Mouse (Mus musculus) neural tube, embryonic 11.5 days (tissue): Measurements from ENCODE around the gene Ahcyl1. TPM values are rescaled to one million over a fixed set of nuclear protein-coding genes. Genes with fewer than 3 reads are reported as not detected.

Experiments used
- ATAC-seq: fragments of 200-750 bp; cut with Nextera tagmentation; 2 replicates; pipeline ENCODE4 v1.8.0; 2017; ENCODE audit warnings: moderate number of reproducible peaks, mild to moderate bottlenecking, moderate TSS enrichment, moderate library complexity; ENCODE audit not compliant: insufficient read depth, low FRiP score, low TSS enrichment
- DNase-seq: peaks from one replicate; pipeline ENCODE4 v3.0.0-alpha.2; 2015; ENCODE audit warnings: low spot score
- H3K27ac ChIP-seq: fragments of 300-500 bp; sonication (generic); 2 replicates; pipeline ENCODE4 v1.5.1; 2014; ENCODE audit warnings: low read depth, mild to moderate bottlenecking, low read length
- H3K27me3 ChIP-seq: fragments of 300-500 bp; sonication (generic); 2 replicates; pipeline ENCODE4 v1.6.1; 2014; ENCODE audit warnings: mild to moderate bottlenecking, low read length, mixed read lengths; ENCODE audit not compliant: control insufficient read depth, insufficient read depth
- H3K36me3 ChIP-seq: fragments of 300-500 bp; sonication (generic); 2 replicates; pipeline ENCODE4 v1.6.1; 2014; ENCODE audit warnings: mild to moderate bottlenecking, low read length, moderate library complexity, mixed read lengths; ENCODE audit not compliant: control insufficient read depth, insufficient read depth
- H3K4me1 ChIP-seq: fragments of 300-500 bp; sonication (generic); 2 replicates; pipeline ENCODE4 v1.6.1; 2014; ENCODE audit warnings: low read length, mixed read lengths; ENCODE audit not compliant: control insufficient read depth, insufficient read depth
- H3K4me2 ChIP-seq: fragments of 300-500 bp; sonication (generic); 2 replicates; pipeline ENCODE4 v1.6.1; 2014; ENCODE audit warnings: low read depth, mild to moderate bottlenecking, moderate library complexity
- H3K4me3 ChIP-seq: fragments of 300-500 bp; sonication (generic); 2 replicates; pipeline ENCODE4 v1.5.1; 2014; ENCODE audit warnings: low read depth, low read length
- H3K9ac ChIP-seq: fragments of 300-500 bp; sonication (generic); 2 replicates; pipeline ENCODE4 v1.6.1; 2014; ENCODE audit warnings: mild to moderate bottlenecking, low read length
- H3K9me3 ChIP-seq: fragments of 300-500 bp; sonication (generic); 2 replicates; pipeline ENCODE4 v1.6.1; 2016; ENCODE audit warnings: low read length; ENCODE audit not compliant: control insufficient read depth
- WGBS: fragments of 180-500 bp; shearing (Covaris S2); extraction: QIAGEN DNeasy Blood & Tissue Kit; methylation state at CpG from one replicate; pipeline ENCODE4 v1.1.7; 2014; 5-methylcytosine and 5-hydroxymethylcytosine counted together
- polyA plus RNA-seq: library from polyadenylated mRNA; unstranded; fragments of >200 nt; fragmentation: Nextera tagmentation; extraction: Ambion mirVana; gene quantifications from 2 replicates; pipeline ENCODE4 v1.2.1, GENCODE M21; 2014

The Ahcyl1 gene
- 124 and 127 TPM in 2 replicates for polyA plus RNA-seq

GRCm38 (mm10) chr3:107695948-107696881, at the start of gene Ahcyl1:
Gene Ahcyl1 (minus strand): TSS chr3:107696560.
- Histone ChIP-seq H3K9me3 (no peaks in the 10 kb centered on the region), H3K36me3 (no peaks in the 10 kb centered on the region), H3K27me3 (no peaks in the 10 kb centered on the region), H3K27ac (peak within 1 kb of the TSS; percentile 86), H3K9ac (peak within 1 kb of the TSS; percentile 93), H3K4me1 (peaks cover 10% of the 10 kb centered on the region), H3K4me2 (peak within 1 kb of the TSS; percentile 74), H3K4me3 (peak within 1 kb of the TSS; percentile 77)
- DNase-seq (peak; percentile 98), ATAC-seq (peak; percentile 98)
- under 1% methylated on average over 78 of the region's 93 CpGs for WGBS

- Histone ChIP-seq H3K4me2 (no peak overlapping the region), H3K4me1 (no peaks in the 10 kb centered on the region), H3K36me3 (no peaks in the 10 kb centered on the region; the same call in 1 of the 2 replicates), H3K27ac (no peak overlapping the region), H3K27me3 (no peaks in the 10 kb centered on the region), H3K4me3 (no peak overlapping the region), H3K9ac (no peak overlapping the region), H3K9me3 (no peaks in the 10 kb centered on the region)
- ATAC-seq (no peak), DNase-seq (no peak)
- 61% methylated on average over 3 of the region's 3 CpGs for WGBS
Observed at GRCm38 (mm10) chr3:107746026-107746425, 49.7 kb upstream of the Ahcyl1 start.

DNA sequence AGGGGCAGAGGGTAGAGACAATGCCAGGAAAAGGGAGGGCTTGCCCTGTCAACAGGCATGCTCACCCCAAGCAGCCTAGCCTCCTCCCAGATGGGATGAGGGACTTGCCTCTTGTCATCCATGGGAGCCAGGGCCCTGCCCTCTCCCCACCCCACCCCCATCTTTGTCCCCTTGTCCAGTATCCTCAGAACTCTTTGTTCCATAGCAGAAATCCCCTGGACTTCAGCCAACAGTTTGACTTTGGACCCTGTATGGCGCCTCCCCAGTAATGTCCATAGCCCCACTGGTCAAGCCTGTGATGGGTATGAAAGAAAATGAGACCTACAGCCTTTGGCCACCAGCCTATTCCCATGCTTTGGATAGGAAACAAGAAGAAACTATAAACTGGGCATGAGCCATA, 47.3 kb upstream of the Ahcyl1 start:
- H3K4me3 ChIP-seq, result no peak overlapping the region
- no peak for DNase-seq
- no peaks in the 10 kb centered on the region for H3K27me3 ChIP-seq
- 86% methylated on average over 1 of the region's 1 CpGs for WGBS
- no peaks in the 10 kb centered on the region; the same call in 1 of the 2 replicates for H3K36me3 ChIP-seq
- H3K27ac ChIP-seq, result no peak overlapping the region
- H3K9me3 ChIP-seq, result no peaks in the 10 kb centered on the region
- no peak for ATAC-seq
- H3K4me2 ChIP-seq, result no peak overlapping the region
- H3K9ac ChIP-seq, result no peak overlapping the region
- H3K4me1 ChIP-seq, result peaks cover 10% of the 10 kb centered on the region

- peaks cover 10% of the 10 kb centered on the region for H3K4me1 ChIP-seq
- no peak overlapping the region for H3K4me2 ChIP-seq
- no peak for ATAC-seq
- 25% methylated on average over 3 of the region's 3 CpGs for WGBS
- DNase-seq, result no peak
- no peak overlapping the region for H3K9ac ChIP-seq
- no peak overlapping the region for H3K4me3 ChIP-seq
- H3K27me3 ChIP-seq, result no peaks in the 10 kb centered on the region
- H3K36me3 ChIP-seq, result no peaks in the 10 kb centered on the region; the same call in 1 of the 2 replicates
- H3K27ac ChIP-seq, result no peak overlapping the region
- H3K9me3 ChIP-seq, result no peaks in the 10 kb centered on the region
Observed at GRCm38 (mm10) chr3:107743107-107743506, 46.7 kb upstream of the Ahcyl1 start.

- Histone ChIP-seq H3K9me3 (no peaks in the 10 kb centered on the region), H3K4me1 (peaks cover 10% of the 10 kb centered on the region), H3K4me2 (no peak overlapping the region), H3K36me3 (no peaks in the 10 kb centered on the region; the same call in 1 of the 2 replicates), H3K27me3 (no peaks in the 10 kb centered on the region), H3K27ac (no peak overlapping the region), H3K9ac (no peak overlapping the region), H3K4me3 (no peak overlapping the region)
- ATAC-seq, result no peak
- DNase-seq, result no peak
- WGBS, result 93% methylated on average over 10 of the region's 10 CpGs
Observed at GRCm38 (mm10) chr3:107742071-107742710, 45.8 kb upstream of the Ahcyl1 start.

DNA sequence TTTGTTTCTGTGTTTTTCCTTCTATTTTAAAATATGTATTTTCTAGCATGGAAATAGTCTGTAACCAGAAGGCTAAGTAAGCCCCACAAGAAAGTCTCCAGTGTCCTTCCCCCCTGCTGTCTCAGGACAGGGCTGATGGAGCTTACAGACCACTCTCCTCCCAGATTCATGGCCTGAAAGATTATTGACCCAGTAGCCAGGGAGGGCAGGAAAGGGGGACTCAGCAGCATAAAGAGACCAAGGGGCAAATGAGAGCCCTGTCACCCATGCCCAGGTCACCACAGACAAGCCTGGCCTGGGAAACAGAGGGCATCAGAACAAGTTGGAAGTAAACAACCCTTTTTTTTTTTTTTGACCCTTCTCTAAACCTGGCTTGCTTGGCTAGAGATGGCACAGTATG, 45.0 kb upstream of the Ahcyl1 start:
- no peaks in the 10 kb centered on the region; the same call in 1 of the 2 replicates for H3K36me3 ChIP-seq
- no peak for DNase-seq
- no peak overlapping the region for H3K4me2 ChIP-seq
- H3K9me3 ChIP-seq, result no peaks in the 10 kb centered on the region
- no peaks in the 10 kb centered on the region for H3K27me3 ChIP-seq
- H3K9ac ChIP-seq, result no peak overlapping the region
- H3K27ac ChIP-seq, result peak overlapping the region; percentile 28; the same call in 1 of the 2 replicates
- peaks cover 10% of the 10 kb centered on the region for H3K4me1 ChIP-seq
- H3K4me3 ChIP-seq, result no peak overlapping the region
- no peak for ATAC-seq

- no peaks in the 10 kb centered on the region for H3K9me3 ChIP-seq
- no peaks in the 10 kb centered on the region for H3K36me3 ChIP-seq
- H3K4me2 ChIP-seq, result no peak overlapping the region
- ATAC-seq (peak; percentile 80), DNase-seq (peak; percentile 90)
- WGBS, result 9% methylated on average over 6 of the region's 6 CpGs
- no peak overlapping the region for H3K4me3 ChIP-seq
- H3K27ac ChIP-seq, result peak overlapping the region; percentile 28; the same call in 1 of the 2 replicates
- H3K9ac ChIP-seq, result no peak overlapping the region
- peaks cover 10% of the 10 kb centered on the region for H3K4me1 ChIP-seq
- no peaks in the 10 kb centered on the region for H3K27me3 ChIP-seq
Observed at GRCm38 (mm10) chr3:107740578-107741207, 44.3 kb upstream of the Ahcyl1 start.

- Histone ChIP-seq H3K27me3 (no peaks in the 10 kb centered on the region), H3K36me3 (no peaks in the 10 kb centered on the region), H3K27ac (no peak overlapping the region), H3K4me3 (no peak overlapping the region), H3K9ac (no peak overlapping the region), H3K4me2 (no peak overlapping the region), H3K4me1 (peaks cover 10% of the 10 kb centered on the region), H3K9me3 (no peaks in the 10 kb centered on the region)
- 71% methylated on average over 2 of the region's 2 CpGs for WGBS
- no peak for DNase-seq
- ATAC-seq, result no peak
Observed at GRCm38 (mm10) chr3:107739966-107740365, 43.6 kb upstream of the Ahcyl1 start.
